Mouse (Mus musculus): ENCODE results near the gene Slc25a29. TPM values are rescaled to one million over a fixed set of nuclear protein-coding genes. Genes with fewer than 3 reads are reported as not detected.

The Slc25a29 gene
- polyA plus RNA-seq, 1 experiment from 2014 or later: 1.8 TPM

DNA sequence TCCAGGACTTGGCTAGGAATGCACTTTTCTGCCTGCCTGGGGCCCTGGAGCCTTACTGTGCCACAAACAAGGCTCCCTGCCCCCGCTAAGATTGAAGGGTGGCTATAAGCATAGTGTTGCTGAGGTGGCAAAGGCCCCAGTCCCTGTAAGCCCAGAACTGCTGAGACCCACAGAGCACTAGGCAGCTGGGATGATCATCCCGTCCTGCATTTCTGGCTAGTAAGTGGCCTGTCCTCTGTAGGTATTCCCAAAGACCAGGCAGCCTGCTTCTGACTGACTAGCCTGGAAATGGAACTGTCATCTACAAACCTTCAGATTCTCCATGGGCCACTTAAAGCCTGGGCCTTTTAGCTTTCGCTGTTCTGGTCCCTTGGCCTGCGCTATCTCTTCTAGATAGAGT is 15.2 kb downstream of the Slc25a29 start:
- no peaks in the 10 kb centered on the region for H3K27me3 ChIP-seq (replicated peaks)
- H3K4me3 ChIP-seq: no peak overlapping the region
- peaks cover 42% of the 10 kb centered on the region for H3K36me3 ChIP-seq
- no peaks in the 10 kb centered on the region for H3K4me1 ChIP-seq
- no peaks in the 10 kb centered on the region for H3K9me3 ChIP-seq (replicated peaks)
- no peak overlapping the region for H3K27ac ChIP-seq
- 89% methylated on average over 4 of the region's 4 CpGs for WGBS (ENCODE audit: insufficient replicate concordance)
- H3K4me2 ChIP-seq: no peak overlapping the region
- no peak overlapping the region for H3K9ac ChIP-seq
- ATAC-seq: no peak

DNA sequence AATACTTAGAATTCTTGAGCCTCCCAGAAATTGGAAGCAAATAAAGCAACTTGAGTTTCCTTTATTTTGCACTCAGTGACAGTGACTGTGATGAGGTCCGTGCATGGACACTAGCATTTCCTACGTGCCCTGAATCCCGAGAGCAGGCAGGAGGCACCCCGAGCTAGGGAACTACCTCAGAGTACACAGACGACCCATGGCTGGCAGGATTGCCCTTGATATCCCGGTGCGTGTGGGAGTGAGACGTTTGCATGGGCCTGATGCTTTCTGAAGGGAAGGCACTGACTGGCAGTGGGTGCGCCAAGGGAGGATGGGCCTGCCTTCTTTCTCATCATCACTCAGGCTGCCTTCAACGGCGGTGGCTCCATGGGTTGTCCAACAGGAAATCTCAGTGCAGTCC is 19.1 kb downstream of the Slc25a29 start:
- Histone ChIP-seq H3K9ac (no peak overlapping the region), H3K4me2 (no peak overlapping the region), H3K27me3 (replicated peaks) (no peaks in the 10 kb centered on the region), H3K9me3 (replicated peaks) (no peaks in the 10 kb centered on the region), H3K36me3 (peaks cover 78% of the 10 kb centered on the region), H3K4me3 (no peak overlapping the region), H3K4me1 (peaks cover 6% of the 10 kb centered on the region), H3K27ac (no peak overlapping the region)
- no peak for ATAC-seq
- WGBS (ENCODE audit: insufficient replicate concordance): 79% methylated on average over 11 of the region's 11 CpGs

DNA sequence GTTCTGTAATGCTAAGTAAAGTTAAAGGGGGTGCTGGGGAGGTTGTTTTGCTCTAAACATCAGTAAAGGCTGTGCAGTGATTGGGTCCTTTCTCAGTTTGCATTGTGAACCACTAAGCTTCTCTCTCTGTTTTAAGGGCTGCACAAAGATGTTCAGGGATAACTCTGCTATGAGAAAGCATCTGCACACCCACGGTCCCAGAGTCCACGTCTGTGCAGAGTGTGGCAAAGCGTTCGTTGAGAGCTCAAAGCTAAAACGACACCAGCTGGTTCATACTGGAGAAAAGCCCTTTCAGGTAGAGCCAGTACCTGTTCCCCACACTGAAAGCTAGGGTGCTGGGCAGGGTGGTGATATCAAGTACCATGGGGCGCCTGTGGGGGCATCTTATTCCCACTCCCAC is 21.2 kb downstream of the Slc25a29 start:
- peaks cover 84% of the 10 kb centered on the region for H3K36me3 ChIP-seq
- no peaks in the 10 kb centered on the region for H3K27me3 ChIP-seq (replicated peaks)
- WGBS (ENCODE audit: insufficient replicate concordance): 84% methylated on average over 6 of the region's 6 CpGs
- no peak overlapping the region for H3K4me2 ChIP-seq
- H3K9me3 ChIP-seq (replicated peaks): no peaks in the 10 kb centered on the region
- no peak for ATAC-seq
- no peak overlapping the region for H3K9ac ChIP-seq
- no peak overlapping the region for H3K4me3 ChIP-seq
- no peak overlapping the region for H3K27ac ChIP-seq
- peaks cover 26% of the 10 kb centered on the region for H3K4me1 ChIP-seq

DNA sequence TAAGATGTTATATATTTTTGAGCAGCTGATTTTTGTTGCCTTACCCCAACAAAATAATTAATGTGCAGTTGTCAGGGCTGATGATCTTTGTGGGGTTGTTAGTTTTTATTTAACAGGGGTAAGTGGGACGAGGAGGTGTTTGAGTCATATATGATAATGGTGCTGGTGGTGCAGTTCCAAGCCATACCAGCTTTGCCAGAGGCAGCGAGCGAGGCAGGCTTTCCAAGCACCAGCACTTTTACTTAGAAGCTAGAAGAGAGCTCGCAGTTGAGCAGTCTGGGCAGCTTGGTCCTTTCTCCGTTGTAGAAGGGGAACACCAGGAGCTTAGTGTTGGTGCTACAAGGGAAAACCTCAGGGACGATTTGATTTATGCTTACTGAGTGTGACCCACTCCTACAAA is 23.2 kb downstream of the Slc25a29 start:
- H3K27me3 ChIP-seq (replicated peaks): no peaks in the 10 kb centered on the region
- WGBS (ENCODE audit: insufficient replicate concordance): 84% methylated on average over 6 of the region's 6 CpGs
- H3K4me2 ChIP-seq: no peak overlapping the region
- H3K9ac ChIP-seq: no peak overlapping the region; the same call in 1 of the 2 replicates
- H3K9me3 ChIP-seq (replicated peaks): no peaks in the 10 kb centered on the region
- H3K4me1 ChIP-seq: peaks cover 41% of the 10 kb centered on the region
- H3K27ac ChIP-seq: no peak overlapping the region
- H3K4me3 ChIP-seq: no peak overlapping the region
- ATAC-seq: no peak
- peaks cover 85% of the 10 kb centered on the region for H3K36me3 ChIP-seq

DNA sequence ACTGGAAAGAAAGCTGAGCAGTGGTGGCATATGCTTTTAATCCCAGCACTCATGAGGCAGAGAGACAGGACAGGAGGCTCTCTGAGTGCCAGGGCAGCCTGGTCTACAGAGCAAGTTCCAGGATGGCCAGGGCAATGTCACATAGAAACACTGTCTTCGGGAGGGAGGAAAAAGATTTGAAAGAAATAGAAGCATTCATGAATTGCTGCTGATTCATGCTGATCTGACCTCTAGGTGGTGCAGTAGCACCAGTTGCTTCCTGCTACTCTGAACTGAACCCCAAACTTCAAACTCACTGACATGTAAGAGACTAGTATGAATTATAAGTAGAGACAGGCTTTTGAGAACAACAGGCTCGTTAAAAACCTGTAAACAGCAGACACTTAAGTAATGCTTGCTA is 24.6 kb downstream of the Slc25a29 start:
- Histone ChIP-seq H3K9ac (no peak overlapping the region), H3K4me3 (no peak overlapping the region), H3K4me2 (no peak overlapping the region), H3K9me3 (replicated peaks) (no peaks in the 10 kb centered on the region), H3K4me1 (peaks cover 41% of the 10 kb centered on the region), H3K27ac (0 out of 2 replicates have a peak overlapping the region, but pooled peaks have one; percentile 28), H3K27me3 (replicated peaks) (no peaks in the 10 kb centered on the region), H3K36me3 (peaks cover 84% of the 10 kb centered on the region)
- 52% methylated on average over 2 of the region's 2 CpGs for WGBS (ENCODE audit: insufficient replicate concordance)
- ATAC-seq: peak; percentile 54; the same call in 1 of the 2 replicates

DNA sequence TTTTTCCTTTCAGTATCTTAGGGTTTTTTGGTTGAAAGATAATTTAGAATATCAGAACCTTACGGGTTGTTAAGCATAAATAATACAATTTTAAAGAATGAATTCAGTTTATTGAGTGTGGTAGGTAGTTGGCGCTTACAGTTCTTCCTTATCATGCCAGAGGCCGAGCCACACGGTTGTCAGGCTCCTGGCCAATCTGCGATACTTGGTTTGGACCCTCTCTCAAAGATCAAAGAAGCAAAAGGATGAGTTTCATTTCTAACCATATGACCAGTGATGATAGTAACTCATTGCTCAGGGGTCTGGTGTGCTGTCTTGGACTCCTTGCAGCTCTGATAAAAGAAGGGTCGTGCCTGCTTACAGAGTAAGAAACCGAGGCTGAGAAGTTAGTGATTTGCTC is 25.4 kb downstream of the Slc25a29 start:
- H3K9ac ChIP-seq: no peak overlapping the region
- peak; percentile 31; the same call in 1 of the 2 replicates for ATAC-seq
- H3K36me3 ChIP-seq: peaks cover 84% of the 10 kb centered on the region
- no peak overlapping the region; the same call in 1 of the 2 replicates for H3K27ac ChIP-seq
- peaks cover 41% of the 10 kb centered on the region for H3K4me1 ChIP-seq
- no peak overlapping the region for H3K4me2 ChIP-seq
- 53% methylated on average over 7 of the region's 7 CpGs for WGBS (ENCODE audit: insufficient replicate concordance)
- no peak overlapping the region for H3K4me3 ChIP-seq
- no peaks in the 10 kb centered on the region for H3K27me3 ChIP-seq (replicated peaks)
- H3K9me3 ChIP-seq (replicated peaks): no peaks in the 10 kb centered on the region

DNA sequence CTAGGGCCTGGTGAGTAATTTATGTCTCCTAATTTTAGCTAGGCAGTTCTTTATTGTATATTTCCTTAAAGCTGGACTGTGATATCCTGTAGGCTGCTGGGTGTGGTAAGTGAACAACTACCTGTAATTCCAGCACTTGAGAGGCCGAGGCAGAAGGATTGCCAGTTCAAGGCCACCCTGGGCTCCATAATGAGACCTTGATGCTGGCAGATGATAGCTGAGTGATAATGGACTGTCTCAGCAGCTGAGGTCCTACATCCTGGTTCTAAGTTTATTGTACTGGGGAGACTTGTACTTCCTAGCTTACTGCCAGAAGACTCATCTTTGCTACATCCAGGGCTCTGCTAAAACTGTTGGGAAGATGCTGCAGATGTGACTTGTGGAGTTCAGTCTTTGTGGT is 25.9 kb downstream of the Slc25a29 start:
- no peaks in the 10 kb centered on the region for H3K9me3 ChIP-seq (replicated peaks)
- WGBS (ENCODE audit: insufficient replicate concordance): 39% methylated on average over 1 of the region's 1 CpGs
- 0 out of 2 replicates have a peak, but pooled peaks have one; percentile 27 for ATAC-seq
- H3K4me3 ChIP-seq: no peak overlapping the region
- H3K27ac ChIP-seq: no peak overlapping the region; the same call in 1 of the 2 replicates
- H3K4me1 ChIP-seq: peaks cover 41% of the 10 kb centered on the region
- H3K36me3 ChIP-seq: peaks cover 78% of the 10 kb centered on the region
- no peak overlapping the region for H3K9ac ChIP-seq
- no peak overlapping the region for H3K4me2 ChIP-seq
- H3K27me3 ChIP-seq (replicated peaks): no peaks in the 10 kb centered on the region

DNA sequence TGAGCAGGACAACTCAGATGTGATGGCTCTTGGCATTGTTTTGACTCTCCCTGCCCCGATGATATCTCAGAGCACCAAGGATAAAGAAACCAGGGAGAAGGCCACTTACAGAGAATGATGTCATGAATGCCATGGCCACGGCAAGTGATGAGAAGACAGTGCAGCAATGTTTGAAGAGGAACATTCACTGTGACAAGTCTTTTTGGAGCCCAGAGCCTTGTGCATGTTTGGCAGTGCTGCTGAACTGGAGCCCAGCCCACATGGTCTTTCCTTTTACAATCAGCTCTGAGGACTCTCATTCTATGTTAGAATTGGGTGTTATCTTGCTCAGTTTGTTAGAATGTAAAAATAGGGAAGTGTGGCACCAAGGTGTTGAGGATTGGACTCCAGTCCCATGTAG is 27.2 kb downstream of the Slc25a29 start:
- 75% methylated on average over 2 of the region's 2 CpGs for WGBS (ENCODE audit: insufficient replicate concordance)
- Histone ChIP-seq H3K9me3 (replicated peaks) (no peaks in the 10 kb centered on the region), H3K27ac (no peak overlapping the region), H3K27me3 (replicated peaks) (no peaks in the 10 kb centered on the region), H3K4me1 (peaks cover 46% of the 10 kb centered on the region), H3K4me3 (no peak overlapping the region), H3K4me2 (no peak overlapping the region), H3K9ac (no peak overlapping the region), H3K36me3 (peaks cover 67% of the 10 kb centered on the region)
- no peak for ATAC-seq

DNA sequence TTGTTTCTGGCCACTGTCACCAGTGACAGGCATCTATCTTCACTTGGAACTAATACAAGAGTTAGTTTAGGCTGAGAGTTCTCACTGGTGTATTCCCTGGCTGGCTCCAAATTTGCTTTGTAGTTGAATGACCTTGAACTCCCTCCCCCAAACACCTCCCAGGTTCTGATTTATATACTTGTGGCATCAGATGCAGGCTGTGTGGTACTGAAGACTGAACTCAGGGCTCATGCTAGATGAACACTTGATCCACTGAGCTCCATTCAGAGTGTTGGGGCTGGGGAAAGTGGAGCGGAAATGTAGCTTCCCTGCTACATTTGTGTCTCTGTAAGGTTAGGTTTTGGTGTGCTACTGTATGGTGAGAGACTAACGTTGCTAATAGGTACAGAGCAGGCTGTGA is 31.3 kb downstream of the Slc25a29 start:
- Histone ChIP-seq H3K4me1 (peaks cover 55% of the 10 kb centered on the region), H3K4me3 (no peak overlapping the region), H3K27me3 (replicated peaks) (no peaks in the 10 kb centered on the region), H3K9ac (no peak overlapping the region), H3K9me3 (replicated peaks) (no peaks in the 10 kb centered on the region), H3K27ac (no peak overlapping the region), H3K36me3 (peaks cover 60% of the 10 kb centered on the region), H3K4me2 (no peak overlapping the region)
- 80% methylated on average over 2 of the region's 2 CpGs for WGBS (ENCODE audit: insufficient replicate concordance)
- ATAC-seq: no peak

DNA sequence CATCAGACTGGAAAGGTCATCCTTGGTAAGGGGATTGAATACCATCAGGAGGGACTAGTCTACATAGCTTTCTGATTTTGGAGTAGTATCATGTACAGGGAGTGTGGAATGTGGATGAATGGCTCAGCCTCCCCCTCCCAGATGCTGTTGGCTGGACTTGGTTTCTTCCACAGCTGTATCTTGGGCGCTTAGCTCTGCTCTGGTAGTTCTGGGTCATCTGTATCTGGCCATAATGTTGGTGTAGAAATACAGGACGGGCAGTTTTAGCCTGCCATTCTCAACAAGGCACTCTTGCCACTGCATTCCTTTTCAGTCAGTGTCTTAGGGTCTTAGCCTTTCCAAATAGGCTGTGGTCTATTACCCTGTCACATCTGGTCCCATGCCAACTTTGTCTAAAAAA is 34.1 kb downstream of the Slc25a29 start:
- H3K36me3 ChIP-seq: peaks cover 43% of the 10 kb centered on the region
- no peak overlapping the region for H3K27ac ChIP-seq
- no peak overlapping the region for H3K4me2 ChIP-seq
- H3K27me3 ChIP-seq (replicated peaks): no peaks in the 10 kb centered on the region
- peaks cover 66% of the 10 kb centered on the region for H3K4me1 ChIP-seq
- no peaks in the 10 kb centered on the region for H3K9me3 ChIP-seq (replicated peaks)
- no peak overlapping the region for H3K9ac ChIP-seq
- no peak for ATAC-seq
- 75% methylated on average over 2 of the region's 2 CpGs for WGBS (ENCODE audit: insufficient replicate concordance)
- no peak overlapping the region for H3K4me3 ChIP-seq

DNA sequence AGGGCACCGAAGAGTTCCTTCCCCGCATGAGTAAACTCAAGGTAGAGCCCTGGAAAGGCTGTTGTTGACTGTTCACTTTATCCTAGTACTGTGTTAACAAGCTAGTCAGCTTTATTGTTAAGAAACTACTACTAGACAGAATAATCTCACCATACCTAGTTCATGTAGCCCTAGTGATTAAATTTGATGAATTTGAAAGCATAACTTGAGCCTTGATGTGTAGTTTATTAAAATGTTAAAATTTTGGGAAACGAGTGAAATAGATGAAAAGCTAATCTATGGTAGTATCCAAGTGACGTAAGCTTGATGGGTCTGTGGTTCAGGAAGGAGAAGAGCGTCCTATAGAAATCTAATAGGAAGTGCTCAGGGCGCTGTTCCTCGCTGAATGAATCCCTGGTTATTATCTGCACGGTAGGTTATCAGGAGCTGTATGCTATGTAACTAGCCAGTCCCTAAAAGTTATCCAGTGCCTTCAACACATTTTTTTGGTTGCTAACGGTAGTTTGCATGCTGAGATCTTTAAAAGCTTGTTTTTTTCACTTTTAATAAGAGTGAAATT is 40.6 kb downstream of the Slc25a29 start:
- ATAC-seq: no peak
- H3K9me3 ChIP-seq (replicated peaks): no peaks in the 10 kb centered on the region
- peak overlapping the region; percentile 98 for H3K9ac ChIP-seq
- H3K36me3 ChIP-seq: peaks cover 22% of the 10 kb centered on the region
- peak overlapping the region; percentile 100 for H3K27ac ChIP-seq
- WGBS (ENCODE audit: insufficient replicate concordance): 3% methylated on average over 9 of the region's 9 CpGs
- no peaks in the 10 kb centered on the region for H3K27me3 ChIP-seq (replicated peaks)
- H3K4me3 ChIP-seq: peak overlapping the region; percentile 99
- peaks cover 62% of the 10 kb centered on the region for H3K4me1 ChIP-seq
- peak overlapping the region; percentile 77 for H3K4me2 ChIP-seq

DNA sequence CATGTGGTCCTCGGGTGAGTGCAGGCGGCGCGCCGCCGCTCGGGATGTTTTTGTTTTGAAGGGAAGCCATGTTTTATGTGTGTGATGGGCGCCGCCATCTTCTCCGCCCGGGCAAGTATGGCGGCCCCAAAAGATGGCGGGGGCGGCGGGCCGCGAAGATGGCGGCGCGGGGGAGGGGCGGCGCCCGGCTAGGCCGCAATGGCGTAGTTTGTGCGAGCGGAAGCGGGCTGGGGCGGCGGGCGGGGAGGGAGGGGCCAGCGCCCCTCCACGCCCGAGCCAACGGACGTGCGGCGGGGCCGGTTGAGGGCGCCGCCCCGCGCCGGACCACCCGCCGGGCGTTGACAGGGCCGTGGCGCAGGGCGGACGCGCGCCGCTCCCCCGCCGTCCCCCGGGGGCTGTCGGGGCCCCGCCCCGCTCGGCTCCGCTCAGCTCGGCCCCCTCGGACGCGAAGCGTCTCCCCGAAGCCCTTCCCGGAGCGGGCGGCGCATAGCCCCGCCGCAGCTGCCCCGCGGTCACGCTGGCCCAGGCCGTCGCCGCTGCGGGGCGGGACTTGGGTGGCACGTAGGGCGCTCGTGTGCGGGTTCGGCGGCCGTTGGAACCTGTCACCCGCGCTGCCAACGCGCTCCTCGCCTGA is 41.5 kb downstream of the Slc25a29 start:
- no peaks in the 10 kb centered on the region for H3K27me3 ChIP-seq (replicated peaks)
- H3K9me3 ChIP-seq (replicated peaks): no peaks in the 10 kb centered on the region
- H3K36me3 ChIP-seq: peaks cover 14% of the 10 kb centered on the region
- peaks cover 60% of the 10 kb centered on the region for H3K4me1 ChIP-seq
- H3K9ac ChIP-seq: peak overlapping the region; percentile 98
- WGBS (ENCODE audit: insufficient replicate concordance): 1% methylated on average over 54 of the region's 94 CpGs
- H3K27ac ChIP-seq: peak overlapping the region; percentile 100
- ATAC-seq: peak; percentile 78
- H3K4me3 ChIP-seq: peak overlapping the region; percentile 99
- H3K4me2 ChIP-seq: peak overlapping the region; percentile 77

Measured in liver, embryonic 12.5 days (tissue).